Mouse (Mus musculus): ENCODE data around the gene Zcchc4.
"Not testable (repeated sequence)": the region's sequence is repeated elsewhere in the genome, so short reads cannot be mapped to it uniquely, and the experiment has no call there.

The Zcchc4 gene

GRCm38 (mm10) chr5:52775237-52775636 lies at the start of gene Zcchc4:
Gene Zcchc4, plus strand, starts transcription at chr5:52775409.
- no peak for DNase-seq (ENCODE audit: low read depth in 2 of 2, low spot score in 2 of 2)

GRCm38 (mm10) chr5:52727747-52728146 lies 47.5 kb upstream of the Zcchc4 start:
- no peak for DNase-seq (ENCODE audit: low read depth in 2 of 2, low spot score in 2 of 2)

GRCm38 (mm10) chr5:52732811-52733210 lies 42.4 kb upstream of the Zcchc4 start:
- no peak for DNase-seq (ENCODE audit: low read depth in 2 of 2, low spot score in 2 of 2)

- no peak for DNase-seq (ENCODE audit: low read depth in 2 of 2, low spot score in 2 of 2)
These were observed 39.2 kb upstream of the Zcchc4 start for GRCm38 (mm10) chr5:52736046-52736445.

- DNase-seq (ENCODE audit: low read depth in 2 of 2, low spot score in 2 of 2) = peak; percentile 61 to 64
These were observed 33.7 kb upstream of the Zcchc4 start, which contains the start of gene Pi4k2b for GRCm38 (mm10) chr5:52741391-52742111. Gene Pi4k2b, plus strand, starts transcription at chr5:52741574.

- peak; percentile 20 to 47 for DNase-seq (ENCODE audit: low read depth in 2 of 2, low spot score in 2 of 2)
These were observed 32.9 kb upstream of the Zcchc4 start for GRCm38 (mm10) chr5:52742112-52742813.

- no peak for DNase-seq (ENCODE audit: low read depth in 2 of 2, low spot score in 2 of 2)
These were observed 32.0 kb upstream of the Zcchc4 start for GRCm38 (mm10) chr5:52743231-52743630.

- no peak for DNase-seq (ENCODE audit: low read depth in 2 of 2, low spot score in 2 of 2)
These were observed 28.3 kb upstream of the Zcchc4 start for GRCm38 (mm10) chr5:52746920-52747319.

- no peak for DNase-seq (ENCODE audit: low read depth in 2 of 2, low spot score in 2 of 2)
These were observed 26.5 kb upstream of the Zcchc4 start for GRCm38 (mm10) chr5:52748732-52749131.

- no peak for DNase-seq (ENCODE audit: low read depth in 2 of 2, low spot score in 2 of 2)
These were observed 22.1 kb upstream of the Zcchc4 start for GRCm38 (mm10) chr5:52753146-52753545.

GRCm38 (mm10) chr5:52754196-52754595 lies 21.0 kb upstream of the Zcchc4 start:
- no peak for DNase-seq (ENCODE audit: low read depth in 2 of 2, low spot score in 2 of 2)

GRCm38 (mm10) chr5:52755337-52755736 lies 19.9 kb upstream of the Zcchc4 start:
- no peak for DNase-seq (ENCODE audit: low read depth in 2 of 2, low spot score in 2 of 2)

GRCm38 (mm10) chr5:52755989-52756388 lies 19.2 kb upstream of the Zcchc4 start:
- no peak for DNase-seq (ENCODE audit: low read depth in 2 of 2, low spot score in 2 of 2)

- no peak for DNase-seq (ENCODE audit: low read depth in 2 of 2, low spot score in 2 of 2)
These were observed 12.6 kb upstream of the Zcchc4 start for GRCm38 (mm10) chr5:52762586-52762985.

- DNase-seq (ENCODE audit: low read depth in 2 of 2, low spot score in 2 of 2) = no peak
These were observed 942 bp upstream of the Zcchc4 start for GRCm38 (mm10) chr5:52774267-52774666.

GRCm38 (mm10) chr5:52776466-52777354 lies 1.5 kb downstream of the Zcchc4 start:
- DNase-seq (ENCODE audit: low read depth in 2 of 2, low spot score in 2 of 2) = not testable (repeated sequence)

GRCm38 (mm10) chr5:52782523-52783250 lies 7.5 kb downstream of the Zcchc4 start:
- DNase-seq (ENCODE audit: low read depth in 2 of 2, low spot score in 2 of 2) = peak; percentile 85 to 89

- no peak for DNase-seq (ENCODE audit: low read depth in 2 of 2, low spot score in 2 of 2)
These were observed 8.0 kb downstream of the Zcchc4 start for GRCm38 (mm10) chr5:52783251-52783620.

- DNase-seq (ENCODE audit: low read depth in 2 of 2, low spot score in 2 of 2) = no peak
These were observed 8.7 kb downstream of the Zcchc4 start for GRCm38 (mm10) chr5:52783957-52784356.

- no peak for DNase-seq (ENCODE audit: low read depth in 2 of 2, low spot score in 2 of 2)
These were observed 11.5 kb downstream of the Zcchc4 start for GRCm38 (mm10) chr5:52786556-52787322.
